Mouse (Mus musculus): ENCODE results near the gene Pced1a.
A peak's percentile ranks its signal among the peaks of the same experiment; 100 is the strongest.

The Pced1a gene

GRCm38 (mm10) chr2:130438861-130439260 lies 14.4 kb upstream of the Pced1a start:
- no peak for DNase-seq (ENCODE audit: extremely low read depth, low read depth)

GRCm38 (mm10) chr2:130436769-130437168 lies 12.3 kb upstream of the Pced1a start:
- DNase-seq (ENCODE audit: extremely low read depth, low read depth) = no peak

- DNase-seq (ENCODE audit: extremely low read depth, low read depth) = peak; percentile 30
These were observed 8.7 kb upstream of the Pced1a start for GRCm38 (mm10) chr2:130433152-130433551.

- DNase-seq (ENCODE audit: extremely low read depth, low read depth) = no peak
These were observed 7.7 kb upstream of the Pced1a start for GRCm38 (mm10) chr2:130432157-130432556.

GRCm38 (mm10) chr2:130430484-130430883 lies 6.0 kb upstream of the Pced1a start:
- no peak for DNase-seq (ENCODE audit: extremely low read depth, low read depth)

GRCm38 (mm10) chr2:130429851-130430250 lies 5.3 kb upstream of the Pced1a start:
- DNase-seq (ENCODE audit: extremely low read depth, low read depth) = no peak

- no peak for DNase-seq (ENCODE audit: extremely low read depth, low read depth)
These were observed 611 bp upstream of the Pced1a start for GRCm38 (mm10) chr2:130425112-130425511.

- peak; percentile 58 for DNase-seq (ENCODE audit: extremely low read depth, low read depth)
These were observed 940 bp downstream of the Pced1a start for GRCm38 (mm10) chr2:130423397-130424125.

GRCm38 (mm10) chr2:130421781-130422620 lies 2.5 kb downstream of the Pced1a start:
- no peak for DNase-seq (ENCODE audit: extremely low read depth, low read depth)

GRCm38 (mm10) chr2:130414094-130414856 lies 10.2 kb downstream of the Pced1a start:
- no peak for DNase-seq (ENCODE audit: extremely low read depth, low read depth)

GRCm38 (mm10) chr2:130412775-130413174 lies 11.7 kb downstream of the Pced1a start:
- no peak for DNase-seq (ENCODE audit: extremely low read depth, low read depth)

- peak; percentile 30 for DNase-seq (ENCODE audit: extremely low read depth, low read depth)
These were observed 12.7 kb downstream of the Pced1a start for GRCm38 (mm10) chr2:130411558-130412495.

GRCm38 (mm10) chr2:130408194-130408593 lies 16.3 kb downstream of the Pced1a start:
- no peak for DNase-seq (ENCODE audit: extremely low read depth, low read depth)

GRCm38 (mm10) chr2:130406178-130406577 lies 18.3 kb downstream of the Pced1a start, which contains the start of gene Tmem239:
Gene Tmem239, plus strand, starts transcription at chr2:130406478.
- DNase-seq (ENCODE audit: extremely low read depth, low read depth) = no peak

- no peak for DNase-seq (ENCODE audit: extremely low read depth, low read depth)
These were observed 19.6 kb downstream of the Pced1a start, which contains the start of the genes Gm28372 and 1700020A23Rik for GRCm38 (mm10) chr2:130404939-130405338. Gene Gm28372, plus strand, starts transcription at chr2:130405239. Gene 1700020A23Rik, plus strand, starts transcription at chr2:130405259.

- DNase-seq (ENCODE audit: extremely low read depth, low read depth) = no peak
These were observed 22.6 kb downstream of the Pced1a start for GRCm38 (mm10) chr2:130401891-130402290.

GRCm38 (mm10) chr2:130400046-130400445 lies 24.5 kb downstream of the Pced1a start:
- no peak for DNase-seq (ENCODE audit: extremely low read depth, low read depth)

- DNase-seq (ENCODE audit: extremely low read depth, low read depth) = peak; percentile 31
These were observed 26.4 kb downstream of the Pced1a start for GRCm38 (mm10) chr2:130398091-130398490.

GRCm38 (mm10) chr2:130397186-130397985 lies 27.1 kb downstream of the Pced1a start, which contains the start of gene Cpxm1:
Gene Cpxm1, minus strand, starts transcription at chr2:130397574.
- no peak for DNase-seq (ENCODE audit: extremely low read depth, low read depth)

Data from MEL-GATA-1-ER (cell line).